Mouse (Mus musculus): ENCODE measurements around the gene Napa. TPM values are rescaled to one million over a fixed set of nuclear protein-coding genes. Genes with fewer than 3 reads are reported as not detected.

The Napa gene
- 253 TPM for polyA plus RNA-seq (2017; shearing (Covaris generic))

GRCm38 (mm10) chr7:16098021-16099017, at the start of gene Napa:
Gene Napa, plus strand, starts transcription at chr7:16098458.

GRCm38 (mm10) chr7:16061219-16062098, 36.8 kb upstream of the Napa start, which contains the start of gene Zfp541:
Gene Zfp541, plus strand, starts transcription at chr7:16061814.

DNA sequence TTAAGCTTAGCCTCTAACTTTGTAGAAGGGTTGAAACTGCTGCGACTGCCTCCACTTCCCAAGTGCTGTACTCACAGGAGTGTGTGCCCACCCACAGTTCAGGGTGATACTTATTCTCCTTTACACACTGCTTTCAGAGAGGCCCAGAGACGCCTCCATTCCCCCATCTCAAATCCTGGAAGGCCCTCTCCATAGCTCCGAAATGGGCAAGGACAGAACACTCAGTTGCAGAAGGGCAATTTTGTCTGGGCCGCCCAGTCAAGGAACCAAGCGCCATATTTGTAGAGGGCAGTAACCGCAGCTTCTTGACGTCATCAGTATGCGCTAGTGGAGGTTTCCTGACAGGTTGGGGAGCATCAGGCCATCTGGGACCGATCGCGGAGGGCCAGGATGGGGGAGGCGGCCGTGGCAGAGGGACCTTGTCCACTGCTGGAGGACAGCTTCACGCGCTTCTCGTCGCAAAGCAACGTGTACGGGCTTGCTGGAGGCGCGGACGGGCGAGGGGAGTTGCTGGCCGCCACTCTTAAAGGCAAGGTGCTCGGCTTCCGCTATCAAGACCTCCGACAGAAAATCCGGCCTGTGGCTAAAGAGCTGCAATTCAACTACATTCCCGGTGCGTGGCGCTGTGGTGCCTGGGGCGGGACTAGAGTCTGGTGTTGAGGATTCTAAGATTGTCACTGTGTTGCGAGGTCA, 21.5 kb downstream of the Napa start, which contains the start of gene Kptn:
TSS of gene Kptn (plus strand) at position 327 of the 693 bp plus-strand sequence.

DNA sequence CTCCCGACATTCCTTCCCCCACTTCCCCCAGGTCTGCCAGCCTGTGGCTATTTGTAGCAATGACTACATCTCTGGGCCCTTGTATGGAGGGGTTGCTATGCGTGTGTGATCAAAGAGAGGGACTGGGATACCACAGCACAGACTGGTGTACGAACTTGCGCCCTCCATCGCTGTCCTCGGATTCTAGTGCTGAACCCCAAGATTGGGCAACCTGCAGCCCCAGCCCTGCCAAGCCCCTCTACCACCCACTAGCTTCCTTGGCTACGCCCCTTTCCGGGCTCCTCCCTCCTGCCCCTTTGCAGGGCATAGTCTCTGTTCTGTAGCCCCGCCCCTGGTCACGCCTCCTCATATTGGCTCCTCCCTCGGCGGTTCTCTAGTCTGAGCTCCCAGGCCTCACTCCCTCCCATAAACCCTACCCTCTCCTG, 31.2 kb downstream of the Napa start, which contains the start of gene Slc8a2:
TSS of gene Slc8a2 (plus strand) at position 406 of the 425 bp plus-strand sequence.

Other genes with a start within 250 kb of the Napa start
- not detected for gene Crx, start 218.5 kb upstream of the Napa start, polyA plus RNA-seq (2017; shearing (Covaris generic))
- not detected for gene Crxos, start 215.8 kb upstream of the Napa start, polyA plus RNA-seq (2017; shearing (Covaris generic))
- gene Selenow, start 176.1 kb upstream of the Napa start, polyA plus RNA-seq (2017; shearing (Covaris generic)), result 584 TPM
- 391 TPM for gene Nop53, start 152.4 kb upstream of the Napa start, polyA plus RNA-seq (2017; shearing (Covaris generic))
- 0.09 TPM for gene Ehd2, start 130.9 kb upstream of the Napa start, polyA plus RNA-seq (2017; shearing (Covaris generic))
- 6.4 TPM for gene Bicra, start 50.5 kb upstream of the Napa start, polyA plus RNA-seq (2017; shearing (Covaris generic))
- gene Zfp541, start 36.6 kb upstream of the Napa start, polyA plus RNA-seq (2017; shearing (Covaris generic)), result not detected
- 30.0 TPM for gene Kptn, start 21.4 kb downstream of the Napa start, polyA plus RNA-seq (2017; shearing (Covaris generic))
- gene Slc8a2, start 31.4 kb downstream of the Napa start, polyA plus RNA-seq (2017; shearing (Covaris generic)), result not detected
- gene Meis3, start 76.6 kb downstream of the Napa start, polyA plus RNA-seq (2017; shearing (Covaris generic)), result 52.4 TPM
- 39.8 TPM for gene Dhx34, start 123.6 kb downstream of the Napa start, polyA plus RNA-seq (2017; shearing (Covaris generic))
- gene C5ar2, start 145.7 kb downstream of the Napa start, polyA plus RNA-seq (2017; shearing (Covaris generic)), result 0.09 TPM
- not detected for gene C5ar1, start 161.1 kb downstream of the Napa start, polyA plus RNA-seq (2017; shearing (Covaris generic))
- 2.2 TPM for gene Inafm1, start 175.2 kb downstream of the Napa start, polyA plus RNA-seq (2017; shearing (Covaris generic))
- 41.4 TPM for gene Ccdc9, start 188.3 kb downstream of the Napa start, polyA plus RNA-seq (2017; shearing (Covaris generic))
- 7.1 TPM for gene Bbc3, start 209.9 kb downstream of the Napa start, polyA plus RNA-seq (2017; shearing (Covaris generic))